Mouse (Mus musculus): ENCODE measurements around the gene Trp73. TPM values are rescaled to one million over a fixed set of nuclear protein-coding genes. Genes with fewer than 3 reads are reported as not detected.
A peak's percentile ranks its signal among the peaks of the same experiment; 100 is the strongest.

Trp73 gene
- total RNA-seq, 2 experiments from 2014 or later, result not detected

DNA sequence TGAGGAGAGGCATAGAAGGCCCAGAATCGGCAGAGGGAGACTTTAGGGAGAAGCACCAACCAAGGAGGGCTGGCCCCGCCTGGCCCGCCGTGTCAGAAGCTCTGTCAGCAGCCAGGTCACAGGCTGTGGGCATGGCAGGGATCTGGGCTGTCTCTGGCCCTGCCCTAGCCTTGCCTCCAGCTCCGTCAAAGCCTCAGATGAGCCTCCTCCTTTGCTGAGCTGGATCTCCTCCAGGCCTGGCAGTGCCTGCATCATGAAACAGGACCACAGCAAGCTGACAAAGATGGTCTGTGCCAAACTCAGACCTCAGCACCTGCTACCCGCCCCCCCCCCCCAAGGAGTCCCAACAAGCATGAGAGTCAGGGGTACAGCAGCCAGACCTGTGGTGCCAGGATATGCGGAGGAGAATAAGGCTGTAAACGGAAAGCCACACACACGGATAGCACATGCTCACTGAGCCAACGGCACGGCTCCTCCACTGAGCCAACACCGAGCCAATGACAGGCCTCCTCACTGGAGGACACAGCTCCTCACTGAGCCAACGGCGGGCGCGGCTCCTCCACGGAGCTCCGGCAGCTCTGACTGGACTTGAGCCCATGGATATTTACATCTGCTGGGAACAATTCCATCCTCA is 30.7 kb downstream of the Trp73 start:
- ATAC-seq (replicated peaks; ENCODE audit: low FRiP score, low TSS enrichment, poor library complexity, severe bottlenecking), result no peak

DNA sequence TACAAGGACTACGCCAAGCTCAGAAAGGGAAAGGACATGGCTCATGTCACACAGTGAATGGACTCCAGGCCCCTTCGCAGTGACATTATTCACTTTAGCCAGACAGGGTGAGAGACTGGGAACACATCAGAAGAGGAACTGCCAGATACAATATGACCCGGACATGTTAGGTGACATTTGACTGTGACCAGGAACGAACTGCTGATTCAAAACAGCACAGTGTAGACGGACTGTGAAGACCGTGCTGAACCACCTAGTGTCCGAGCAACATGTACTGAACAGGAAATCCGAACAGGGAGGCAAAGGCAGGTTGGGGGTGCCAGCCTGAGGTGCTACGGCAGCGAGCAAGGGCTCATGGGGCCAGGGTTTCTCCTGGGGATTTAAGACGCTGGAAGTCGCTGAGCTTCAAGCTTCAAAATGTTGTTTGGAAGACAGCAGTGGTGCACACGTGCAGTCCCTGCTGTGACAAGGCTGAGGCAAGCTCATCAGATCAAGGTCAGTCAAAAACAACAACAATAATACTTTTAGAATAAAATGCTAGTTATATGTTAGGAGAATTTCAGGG is 33.4 kb downstream of the Trp73 start:
- ATAC-seq (replicated peaks; ENCODE audit: low FRiP score, low TSS enrichment, poor library complexity, severe bottlenecking), result no peak

DNA sequence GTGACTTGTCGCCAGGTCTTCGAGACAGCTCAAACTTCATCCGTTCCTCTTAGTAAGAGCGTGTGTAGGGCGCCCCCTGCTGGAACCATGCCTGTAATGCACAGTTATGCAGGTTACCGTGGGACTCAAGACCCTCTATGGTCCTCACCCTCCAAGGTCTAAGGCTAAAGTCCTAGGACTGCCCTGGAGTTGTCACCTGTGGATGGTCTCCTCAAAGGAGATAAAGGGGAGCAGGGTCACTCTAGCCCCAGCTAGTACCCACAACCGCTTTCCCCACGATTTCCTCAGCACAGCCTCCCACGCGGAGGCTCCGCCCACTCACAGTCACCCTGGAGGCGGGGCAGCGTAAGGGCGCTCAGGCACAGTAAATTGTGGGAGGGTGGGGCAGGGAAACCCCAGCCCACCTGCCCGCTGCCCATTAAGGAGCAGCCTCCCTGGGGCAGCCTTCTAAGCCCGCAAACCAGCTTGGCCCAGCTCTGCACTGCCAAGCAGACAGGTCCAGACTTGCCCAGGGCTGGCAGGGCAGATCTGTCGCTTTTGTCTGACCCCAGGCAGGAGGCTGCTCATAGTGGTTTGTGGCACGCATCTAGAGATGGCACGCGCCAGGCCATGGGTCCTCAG is 34.5 kb downstream of the Trp73 start:
- peak; percentile 80 for ATAC-seq (replicated peaks; ENCODE audit: low FRiP score, low TSS enrichment, poor library complexity, severe bottlenecking)

DNA sequence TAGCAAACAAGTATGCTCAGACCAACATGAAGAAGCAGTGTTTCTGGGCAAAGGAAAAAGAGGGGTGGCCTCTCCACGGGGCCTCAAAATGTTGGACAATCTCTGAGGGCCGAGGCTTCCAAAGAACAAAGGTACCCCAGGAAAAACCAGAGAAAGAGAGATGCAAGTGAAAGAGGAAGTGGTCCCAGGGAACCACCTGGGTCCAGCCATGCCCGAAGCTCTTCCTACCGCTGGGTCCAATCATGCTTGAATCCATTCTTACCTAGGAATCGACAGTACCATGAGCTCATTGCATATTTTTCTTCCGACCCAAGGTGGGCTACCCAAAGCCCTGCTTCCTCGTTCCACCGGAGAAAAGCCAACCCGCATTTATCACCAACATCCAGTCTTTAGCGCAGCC is 36.1 kb downstream of the Trp73 start:
- ATAC-seq (replicated peaks; ENCODE audit: low FRiP score, low TSS enrichment, poor library complexity, severe bottlenecking), result no peak

DNA sequence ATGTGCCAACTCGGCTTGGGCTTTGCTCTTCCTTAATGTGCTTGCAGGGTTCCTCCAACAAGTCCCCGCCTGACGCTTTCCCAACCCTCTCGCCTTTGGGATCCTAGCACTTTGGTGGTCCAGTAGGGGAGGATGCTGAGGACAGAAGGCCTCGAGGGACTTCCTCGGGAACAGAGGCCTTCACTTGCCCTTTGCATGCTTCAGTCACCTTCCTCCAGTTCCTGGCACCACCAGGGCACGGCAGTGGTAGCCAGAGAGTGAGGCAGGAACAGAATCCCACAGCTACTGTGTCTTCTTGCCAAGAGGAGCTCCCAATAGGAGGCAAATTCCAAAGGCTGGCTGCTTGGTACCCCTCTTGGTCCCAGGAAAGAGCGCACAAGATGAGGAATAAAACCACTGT is 36.6 kb downstream of the Trp73 start:
- ATAC-seq (replicated peaks; ENCODE audit: low FRiP score, low TSS enrichment, poor library complexity, severe bottlenecking), result no peak

DNA sequence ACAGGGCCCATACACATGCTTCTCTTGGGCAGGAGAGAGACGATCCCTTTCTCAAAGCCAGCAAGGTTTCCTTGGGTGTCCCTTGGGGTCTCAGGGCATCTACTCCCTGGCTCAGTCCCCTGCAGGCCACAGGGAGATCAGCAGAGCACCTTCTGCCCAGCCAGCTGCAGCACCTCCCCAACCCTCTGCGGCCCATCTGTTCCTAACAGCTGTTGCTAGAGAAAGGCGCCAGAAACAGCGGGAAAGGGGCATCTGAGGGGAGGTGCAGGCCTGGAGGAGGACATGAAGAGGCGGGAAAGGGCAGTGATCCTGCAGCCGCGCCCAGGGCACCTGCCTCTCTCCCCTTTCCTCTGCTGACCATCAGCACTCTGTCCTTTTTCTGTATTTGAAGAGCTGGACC is 40.6 kb downstream of the Trp73 start:
- no peak for ATAC-seq (replicated peaks; ENCODE audit: low FRiP score, low TSS enrichment, poor library complexity, severe bottlenecking)

DNA sequence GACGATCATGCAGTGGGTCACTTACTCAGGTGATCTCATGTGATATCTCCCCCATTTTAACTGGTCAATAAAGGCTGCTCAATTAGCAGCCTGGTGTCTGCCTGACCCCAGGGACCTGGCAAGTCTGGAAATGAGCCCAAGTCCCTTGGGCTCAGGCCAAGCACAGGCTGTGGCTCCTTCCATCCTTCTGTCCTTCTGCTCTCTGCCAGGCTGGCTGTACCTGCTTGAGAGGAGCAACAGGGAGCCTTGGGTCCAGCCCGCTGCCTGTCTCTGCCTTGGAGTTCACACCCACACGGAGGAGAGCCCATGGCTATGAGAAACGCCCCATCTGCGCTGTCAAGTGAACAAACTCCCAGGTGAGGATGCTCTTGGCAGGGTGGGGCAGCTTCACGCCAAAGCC is 43.9 kb downstream of the Trp73 start:
- no peak for ATAC-seq (replicated peaks; ENCODE audit: low FRiP score, low TSS enrichment, poor library complexity, severe bottlenecking)

DNA sequence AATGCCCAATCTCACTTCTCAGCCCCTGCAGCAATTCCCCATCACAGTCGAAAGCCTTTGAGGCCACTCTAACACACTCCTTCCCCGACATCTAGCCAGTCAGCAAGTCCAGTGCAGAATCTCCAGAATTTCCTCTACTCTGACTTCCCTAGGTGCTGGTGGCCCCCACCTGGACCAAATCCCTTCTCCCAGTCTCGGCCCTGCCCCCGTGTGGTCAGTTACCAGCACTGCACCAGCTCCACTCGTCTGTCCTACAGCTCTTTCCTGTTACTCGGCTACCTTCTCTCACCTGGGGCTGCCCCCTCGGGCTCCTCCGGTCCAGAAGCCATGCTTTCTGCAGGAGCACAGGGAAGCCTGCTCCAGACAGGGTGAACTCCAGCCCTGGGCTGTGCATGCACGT is 46.8 kb downstream of the Trp73 start:
- peak; percentile 70 for ATAC-seq (replicated peaks; ENCODE audit: low FRiP score, low TSS enrichment, poor library complexity, severe bottlenecking)

DNA sequence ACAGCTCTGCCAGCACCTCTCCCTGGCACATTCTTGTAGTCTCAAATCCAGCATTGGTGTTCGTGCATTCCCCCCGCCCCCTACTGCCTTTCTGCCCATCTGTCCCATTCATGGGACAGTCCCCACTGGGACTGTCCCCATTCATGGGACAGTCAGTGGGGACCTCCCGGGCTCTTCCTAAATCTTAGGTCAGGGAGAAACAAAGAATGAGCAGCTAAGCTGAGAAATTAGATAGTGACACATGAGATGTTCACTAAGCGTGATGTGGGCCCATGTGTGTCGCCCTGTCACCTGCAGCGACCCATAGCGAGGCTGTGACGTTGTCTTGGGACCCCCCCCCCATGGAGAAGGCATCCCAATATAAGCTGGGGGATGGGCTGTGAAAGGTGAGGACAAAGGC is 48.7 kb downstream of the Trp73 start:
- ATAC-seq (replicated peaks; ENCODE audit: low FRiP score, low TSS enrichment, poor library complexity, severe bottlenecking), result no peak

DNA sequence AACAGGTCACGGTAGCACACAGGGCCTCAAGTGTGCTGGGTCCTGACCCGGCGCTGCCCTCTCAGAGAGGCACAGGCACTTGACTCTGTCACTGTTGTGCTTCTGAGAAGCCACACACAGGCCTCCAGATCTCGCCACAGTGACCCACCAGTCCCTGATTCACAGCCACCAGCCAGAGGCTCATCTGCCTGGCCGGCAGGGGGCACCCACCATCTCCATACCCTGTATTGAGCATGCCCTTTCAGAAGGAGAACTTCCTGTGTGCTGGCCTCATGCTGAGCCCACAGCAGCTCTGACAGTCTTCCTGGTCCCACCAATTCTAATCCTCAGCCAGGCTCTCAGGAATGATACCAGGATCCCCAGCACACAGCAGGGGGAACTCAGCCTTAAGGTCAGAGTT is 50.8 kb downstream of the Trp73 start:
- ATAC-seq (replicated peaks; ENCODE audit: low FRiP score, low TSS enrichment, poor library complexity, severe bottlenecking), result peak; percentile 52

DNA sequence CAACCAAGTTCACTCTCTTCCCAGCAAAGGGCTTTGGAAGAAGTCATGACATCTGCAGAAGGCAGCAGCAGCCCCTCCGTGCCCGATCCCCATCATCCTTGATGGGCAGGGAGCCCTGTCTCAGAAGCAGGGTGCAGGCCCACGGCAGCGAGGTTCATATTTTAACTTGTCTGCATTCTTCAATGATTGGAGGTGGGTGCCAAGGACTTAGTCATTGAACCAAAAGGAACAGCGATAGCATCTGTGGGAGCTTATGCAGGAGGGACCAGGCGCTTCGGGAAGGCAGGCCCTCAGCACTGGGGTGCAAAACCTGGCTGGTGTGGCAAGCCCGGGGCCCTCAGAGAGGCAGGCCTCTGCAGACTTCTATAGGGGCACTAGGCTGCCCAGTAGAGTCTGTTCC is 53.6 kb downstream of the Trp73 start:
- no peak for ATAC-seq (replicated peaks; ENCODE audit: low FRiP score, low TSS enrichment, poor library complexity, severe bottlenecking)

DNA sequence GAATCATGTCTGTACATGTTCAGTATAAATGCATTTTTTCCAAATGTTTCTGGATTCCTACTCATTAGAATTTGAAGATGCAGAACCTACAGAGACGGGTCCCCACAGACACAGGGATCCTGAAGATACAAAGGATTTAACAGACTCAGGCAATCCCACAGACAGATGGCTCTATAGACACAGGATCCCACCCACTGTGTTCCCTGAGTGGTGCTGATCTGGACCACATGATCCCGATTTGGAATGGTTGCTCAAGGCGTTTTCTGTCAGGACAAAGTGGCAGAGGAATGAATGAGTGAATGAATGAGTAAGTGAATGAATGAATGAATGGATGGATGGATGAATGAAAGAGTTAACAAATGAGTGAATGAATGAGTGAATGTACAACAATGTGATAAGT is 54.2 kb downstream of the Trp73 start:
- no peak for ATAC-seq (replicated peaks; ENCODE audit: low FRiP score, low TSS enrichment, poor library complexity, severe bottlenecking)

DNA sequence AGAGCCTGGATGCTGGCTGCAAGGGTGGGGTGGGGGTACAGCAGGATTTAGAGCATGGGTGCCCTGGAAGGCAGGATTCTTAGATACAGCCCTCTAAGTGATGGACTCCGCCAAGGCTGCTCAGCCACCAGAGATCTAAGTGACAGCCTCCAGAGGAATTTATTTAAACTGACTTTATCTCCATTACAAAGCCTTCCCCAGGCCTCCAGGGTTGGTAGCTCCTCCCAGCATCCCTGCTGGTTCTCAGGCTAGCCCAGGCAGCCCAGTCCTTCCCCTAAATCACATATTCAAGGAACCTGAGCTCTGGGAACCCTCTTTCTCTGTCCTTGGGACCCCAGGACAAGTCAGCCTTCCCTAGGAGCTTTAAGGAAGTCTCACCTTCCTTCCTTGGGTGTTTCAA is 58.0 kb downstream of the Trp73 start:
- ATAC-seq (replicated peaks; ENCODE audit: low FRiP score, low TSS enrichment, poor library complexity, severe bottlenecking), result no peak

DNA sequence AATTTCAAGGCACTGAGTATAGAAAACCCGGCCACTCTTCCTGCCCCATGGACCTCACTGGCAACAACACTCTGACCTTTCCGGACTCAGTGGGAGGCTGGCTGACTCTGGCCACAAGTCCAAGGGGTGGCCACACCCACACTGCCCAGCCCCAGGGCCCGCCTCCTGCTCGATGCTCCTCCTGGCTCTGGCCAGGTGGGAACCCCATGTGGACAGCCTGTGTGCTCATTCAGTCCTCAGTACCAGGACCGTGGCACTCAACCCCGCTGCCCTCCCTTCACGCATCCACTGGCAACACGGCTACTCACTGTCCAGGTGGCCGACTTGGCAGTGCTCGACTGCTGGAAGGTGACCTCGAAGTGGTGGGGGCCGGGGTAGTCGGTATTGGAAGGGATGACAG is 59.0 kb downstream of the Trp73 start:
- no peak for ATAC-seq (replicated peaks; ENCODE audit: low FRiP score, low TSS enrichment, poor library complexity, severe bottlenecking)

DNA sequence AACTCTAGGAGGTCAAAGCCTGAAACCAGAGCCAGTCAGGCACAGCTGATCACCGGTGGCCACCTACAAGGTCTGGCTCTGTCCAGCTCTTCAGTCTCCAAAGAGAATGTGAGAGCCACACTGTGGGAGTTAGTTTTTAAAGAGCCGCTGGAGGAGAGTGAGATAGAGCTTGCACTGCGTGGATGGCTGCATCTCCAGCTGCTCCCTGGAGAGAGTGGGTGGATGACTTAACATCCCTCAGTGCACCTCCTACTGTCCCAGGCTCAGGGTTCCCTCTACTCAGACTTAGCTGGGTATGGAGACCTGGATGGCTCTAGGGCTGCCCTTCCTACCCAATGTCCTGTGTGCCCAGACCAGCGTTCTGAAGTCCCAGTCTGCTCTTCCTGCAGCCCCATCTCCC is 59.8 kb downstream of the Trp73 start:
- no peak for ATAC-seq (replicated peaks; ENCODE audit: low FRiP score, low TSS enrichment, poor library complexity, severe bottlenecking)

DNA sequence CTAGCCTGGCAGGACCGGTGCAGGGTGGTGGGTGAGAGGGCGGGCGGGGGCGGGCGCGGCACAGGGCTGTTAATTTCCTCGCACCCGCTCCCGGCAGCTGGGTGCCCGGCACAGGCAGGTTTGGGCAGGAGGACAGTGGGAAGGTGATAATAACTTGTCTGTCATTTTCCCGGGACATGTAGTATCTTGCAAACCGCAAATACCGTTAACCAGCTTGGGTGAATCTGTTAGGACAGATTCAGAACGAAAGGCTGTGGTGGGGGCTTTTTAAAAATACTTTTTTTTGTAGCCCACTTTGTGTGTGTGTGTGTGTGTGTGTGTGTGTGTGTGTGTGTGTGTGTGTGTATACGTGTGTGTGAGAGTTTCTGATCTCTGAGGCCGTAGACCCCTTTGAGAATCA is 68.1 kb downstream of the Trp73 start:
- ATAC-seq (replicated peaks; ENCODE audit: low FRiP score, low TSS enrichment, poor library complexity, severe bottlenecking), result no peak

DNA sequence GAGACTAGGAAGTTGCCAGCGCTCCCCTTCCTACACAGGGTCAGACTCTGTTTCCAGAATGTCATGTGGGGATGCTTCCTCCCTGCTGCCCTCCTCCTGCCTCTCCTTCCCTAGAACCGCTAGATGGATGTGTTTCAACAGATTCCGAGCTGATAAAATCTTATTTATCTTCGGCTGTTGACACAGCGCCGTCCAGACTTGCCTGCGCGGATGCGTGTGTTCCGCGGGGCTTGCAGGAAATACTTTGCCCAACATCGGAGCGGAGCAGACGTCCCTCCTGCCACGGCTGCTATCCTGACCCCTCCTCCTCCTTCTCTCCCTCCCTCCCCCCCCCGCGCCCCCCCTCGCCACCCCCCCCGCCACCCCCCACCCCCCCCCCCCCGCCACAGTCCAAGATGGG is 68.5 kb downstream of the Trp73 start:
- no peak for ATAC-seq (replicated peaks; ENCODE audit: low FRiP score, low TSS enrichment, poor library complexity, severe bottlenecking)

DNA sequence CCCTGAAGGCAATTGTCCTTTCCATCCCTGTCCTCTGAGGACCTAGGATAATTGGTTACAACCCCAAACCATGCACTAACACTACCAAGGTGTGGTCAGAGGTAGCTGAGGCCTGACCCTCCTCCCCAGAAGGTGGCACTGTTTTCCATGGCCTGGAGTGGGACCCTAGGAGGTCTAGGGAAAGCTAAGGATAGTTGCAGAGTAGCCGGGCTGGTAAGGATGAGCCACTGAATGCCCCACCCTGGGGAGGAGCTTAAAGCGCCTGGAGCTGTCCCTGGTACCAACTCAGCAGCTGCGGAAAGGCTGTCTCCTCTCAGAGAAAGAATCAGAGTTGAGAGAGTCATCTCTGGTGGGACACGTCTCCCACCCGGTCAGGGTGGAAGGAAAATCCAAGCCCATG is 69.1 kb downstream of the Trp73 start:
- peak; percentile 87 for ATAC-seq (replicated peaks; ENCODE audit: low FRiP score, low TSS enrichment, poor library complexity, severe bottlenecking)

DNA sequence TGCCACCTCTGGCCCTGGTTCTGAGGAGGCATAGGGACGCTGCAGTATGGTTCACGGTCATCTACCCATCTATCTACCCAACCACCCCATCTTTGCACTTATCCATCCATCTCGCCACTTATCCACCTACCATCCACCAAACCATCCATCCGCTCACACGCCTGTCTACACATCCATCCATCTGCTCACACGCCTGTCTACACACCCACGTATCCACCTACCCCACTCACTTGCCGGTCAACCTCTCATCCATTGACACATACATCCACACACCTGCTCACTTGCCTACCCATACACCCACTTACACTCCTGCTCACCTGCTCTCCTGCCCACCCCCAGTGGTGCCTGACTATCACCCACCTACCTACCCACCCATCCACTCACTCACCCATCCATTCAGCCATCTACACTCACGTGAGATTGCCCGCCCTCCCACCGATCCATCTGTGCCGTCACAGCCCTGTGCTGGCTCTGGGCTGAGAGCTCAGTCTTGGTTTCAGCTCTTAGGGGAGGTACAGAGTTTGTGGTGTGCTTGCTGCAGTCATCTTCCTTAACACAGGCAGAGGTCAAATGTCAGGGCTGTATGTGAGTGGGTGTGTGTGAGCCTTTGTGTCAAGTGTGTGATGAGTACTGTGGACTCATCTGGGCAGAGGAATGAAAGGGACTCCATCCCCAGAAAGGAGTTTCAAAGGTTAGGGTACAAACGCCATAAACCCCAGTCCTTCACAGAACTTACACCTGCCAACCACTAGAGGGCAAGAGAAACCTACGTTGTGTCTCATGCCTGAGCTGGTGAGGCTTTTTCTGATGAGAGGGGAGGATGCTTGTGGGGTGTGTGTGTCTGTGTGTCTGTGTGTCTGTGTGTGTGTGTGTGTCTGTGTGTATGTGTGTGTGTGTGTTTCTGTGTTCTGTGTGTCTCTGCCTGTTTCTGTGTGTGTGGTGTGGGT is 74.9 kb downstream of the Trp73 start:
- ATAC-seq (replicated peaks; ENCODE audit: low FRiP score, low TSS enrichment, poor library complexity, severe bottlenecking), result peak; percentile 79

DNA sequence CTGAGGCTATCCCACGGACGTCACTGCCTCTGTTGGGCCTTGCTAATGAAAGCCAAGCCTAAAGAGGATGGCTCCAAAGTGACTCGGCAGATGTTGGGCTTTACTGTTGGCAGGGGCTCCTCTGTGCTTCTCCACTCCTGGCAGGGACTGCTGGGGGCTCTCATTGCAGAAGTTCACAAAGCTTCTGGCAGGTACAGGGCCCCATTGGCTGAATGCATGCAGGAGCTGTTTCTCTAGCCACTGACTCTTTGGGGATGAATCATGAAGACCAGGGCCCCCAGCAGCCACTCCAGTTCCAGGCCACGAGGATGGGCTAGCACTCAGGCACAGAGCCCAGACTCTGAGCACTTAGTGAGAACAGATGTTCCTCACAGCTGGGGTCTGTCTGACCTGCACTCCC is 82.3 kb downstream of the Trp73 start:
- ATAC-seq (replicated peaks; ENCODE audit: low FRiP score, low TSS enrichment, poor library complexity, severe bottlenecking), result no peak
